Mouse (Mus musculus) cerebellum, adult 2 months (tissue): ENCODE data around the gene Has3.

Experiments
- CTCF ChIP-seq: fragments of 200-500 bp; IDR thresholded peaks from 2 replicates; pipeline ENCODE4 v1.5.1; 2011; ENCODE audit warnings: low read depth, mild to moderate bottlenecking, control low read depth, low read length, moderate library complexity, borderline replicate concordance; ENCODE audit not compliant: insufficient read depth
- POLR2A ChIP-seq: fragments of 200-500 bp; IDR thresholded peaks from 2 replicates; pipeline ENCODE4 v1.6.1; 2011; ENCODE audit warnings: low read length, control low read depth, borderline replicate concordance; ENCODE audit not compliant: insufficient read depth

DNA sequence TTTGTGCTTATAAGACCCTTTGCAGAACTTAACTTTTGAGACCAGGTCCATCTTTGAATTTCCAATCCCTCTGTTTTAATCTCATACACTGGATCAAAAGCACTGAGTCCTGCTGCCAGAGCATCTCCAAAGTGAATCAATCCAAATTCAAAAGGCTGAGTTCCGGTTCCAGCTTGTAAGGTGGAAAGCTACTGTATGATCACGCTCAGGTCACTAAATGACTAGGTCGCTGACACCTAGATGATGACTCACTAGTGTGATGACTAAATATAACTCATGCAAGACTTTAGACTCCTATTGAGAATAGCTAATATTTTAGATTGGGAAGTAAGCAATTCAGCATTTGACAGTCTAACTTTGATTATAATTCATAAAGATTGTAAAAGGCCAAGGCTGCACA is 18.8 kb downstream of the Has3 start:
- no peak for TF ChIP-seq CTCF
- no peak for TF ChIP-seq POLR2A
